Mouse (Mus musculus): ENCODE results near the gene Pcdh19. TPM values are rescaled to one million over a fixed set of nuclear protein-coding genes. Genes with fewer than 3 reads are reported as not detected.

The Pcdh19 gene
- total RNA-seq, 2 experiments from 2014 or later, result 63.4 to 65.0 TPM

Other genes starting within 250 kb of the Pcdh19 start
- gene Tnmd, start 162.0 kb upstream of the Pcdh19 start, total RNA-seq (2021), result not detected
- gene Tspan6, start 209.4 kb upstream of the Pcdh19 start, total RNA-seq (2021), result 10 to 100 TPM; 28.6 to 30.2 TPM
- 1 to 10 TPM in 1 of 2 experiments, under 1 TPM in 1; 0.69 to 1.9 TPM for gene Srpx2, start 219.4 kb upstream of the Pcdh19 start, total RNA-seq (2021)

Measured in layer of hippocampus, postnatal 14 days (tissue).